Comparison of ENCODE assay signal across 14 mouse cellular contexts in the genomic region with DNA sequence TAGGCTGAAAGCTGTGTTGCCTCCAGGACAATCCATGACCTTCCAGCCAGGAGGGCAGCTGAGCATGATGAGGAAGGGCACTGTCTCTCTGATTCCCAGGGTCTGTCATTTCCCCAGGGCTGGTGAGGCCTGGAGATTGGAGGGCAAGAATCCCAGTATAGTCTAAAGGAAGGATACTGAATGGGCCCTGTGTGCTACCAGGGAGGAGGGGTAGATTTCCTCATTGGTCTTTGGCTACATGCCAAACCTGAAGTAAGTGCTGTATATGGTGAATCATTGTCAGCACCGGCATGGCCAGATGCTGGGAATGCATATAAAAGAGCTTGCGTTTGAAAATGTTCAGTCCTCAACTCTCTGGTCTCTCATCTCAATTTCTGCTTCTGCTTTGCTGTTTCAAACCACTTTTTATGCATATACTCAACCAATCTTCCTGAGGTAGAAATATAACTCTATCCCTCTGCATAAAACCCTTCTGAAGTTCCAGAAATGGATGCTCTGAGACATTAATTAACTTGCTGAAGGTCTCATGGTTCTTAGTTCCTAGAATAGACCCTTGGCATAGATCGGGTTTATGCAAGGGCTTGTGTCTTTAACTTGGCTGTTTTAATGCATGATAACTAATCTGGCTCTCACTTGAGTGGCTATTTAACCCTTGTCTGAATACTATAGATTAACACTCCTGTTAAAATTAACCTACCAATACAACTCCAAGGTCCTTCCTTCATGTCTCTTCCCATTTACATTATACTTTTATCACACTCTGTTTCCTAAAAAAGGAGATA.
DNase-seq lines count a peak whose midpoint lies in the region; ATAC-seq and TF ChIP-seq lines count a peak whose summit lies in the region.
"Had no signal": no experiment of that assay in that cellular context is flagged by ENCODE, and none has a peak within 500 bp of the region (broad histone marks: within the 10 kb centered on the region; RNA-seq: fewer than 3 reads in every experiment).

No protein-coding gene starts in this region.

- H3K4me3 ChIP-seq in forebrain, embryonic 12.5 days (replicated peaks), result no peak overlapping the region
- H3K4me3 ChIP-seq in forebrain, embryonic 10.5 days, result no peak overlapping the region
- no peak overlapping the region for H3K4me3 ChIP-seq in kidney, embryonic 16.5 days (ENCODE audit: low read length)
- H3K4me3 ChIP-seq in forebrain, postnatal 0 days (ENCODE audit: low read depth, low read length), result no peak overlapping the region
- H3K4me3 ChIP-seq: left cerebral cortex, adult 2 months had no signal

- no peak for TF ChIP-seq CTCF in forebrain, postnatal 0 days (IDR thresholded peaks at IDR 0.05; ENCODE audit: low read depth)

- 66% methylated on average over 3 of the region's 3 CpGs for WGBS in forebrain, embryonic 12.5 days
- 86% methylated on average over 3 of the region's 3 CpGs for WGBS in forebrain, embryonic 10.5 days
- 70% methylated on average over 3 of the region's 3 CpGs for WGBS in kidney, embryonic 16.5 days
- 40% methylated on average over 3 of the region's 3 CpGs for whole genome bisulfite sequencing in forebrain, postnatal 0 days

- no peak overlapping the region for H3K27ac ChIP-seq in forebrain, embryonic 12.5 days
- H3K27ac ChIP-seq in forebrain, embryonic 10.5 days, result no peak overlapping the region
- H3K27ac ChIP-seq in kidney, embryonic 16.5 days (ENCODE audit: low read length), result no peak overlapping the region
- no peak overlapping the region for H3K27ac ChIP-seq in forebrain, postnatal 0 days (ENCODE audit: low read depth, low read length)
- H3K27ac ChIP-seq: left cerebral cortex, adult 2 months; macrophage had no signal

- no peak overlapping the region for H3K9ac ChIP-seq in forebrain, embryonic 12.5 days
- H3K9ac ChIP-seq in kidney, embryonic 16.5 days (replicated peaks; ENCODE audit: low read length), result no peak overlapping the region
- no peak overlapping the region for H3K9ac ChIP-seq in forebrain, postnatal 0 days

- no peak overlapping the region for H3K4me2 ChIP-seq in forebrain, embryonic 12.5 days
- no peak overlapping the region for H3K4me2 ChIP-seq in kidney, embryonic 16.5 days (replicated peaks; ENCODE audit: low read depth, low read length)
- H3K4me2 ChIP-seq in forebrain, postnatal 0 days (ENCODE audit: low read depth), result no peak overlapping the region

- no peaks in the 10 kb centered on the region for H3K36me3 ChIP-seq in forebrain, embryonic 12.5 days (replicated peaks)
- no peaks in the 10 kb centered on the region for H3K36me3 ChIP-seq in forebrain, embryonic 10.5 days (replicated peaks)
- no peaks in the 10 kb centered on the region for H3K36me3 ChIP-seq in kidney, embryonic 16.5 days (ENCODE audit: insufficient read depth, low read length)
- no peaks in the 10 kb centered on the region for H3K36me3 ChIP-seq in forebrain, postnatal 0 days (ENCODE audit: insufficient read depth)
- H3K36me3 ChIP-seq: G1E had no signal

- H3K4me1 ChIP-seq in forebrain, embryonic 12.5 days, result no peaks in the 10 kb centered on the region
- H3K4me1 ChIP-seq in forebrain, embryonic 10.5 days, result no peaks in the 10 kb centered on the region
- no peaks in the 10 kb centered on the region for H3K4me1 ChIP-seq in kidney, embryonic 16.5 days (ENCODE audit: insufficient read depth, low read length)
- H3K4me1 ChIP-seq in forebrain, postnatal 0 days (ENCODE audit: insufficient read depth), result no peaks in the 10 kb centered on the region

- ATAC-seq in forebrain, embryonic 12.5 days (ENCODE audit: low FRiP score), result peak; percentile 76; the same call in 1 of the 2 replicates
- peak; percentile 81 for ATAC-seq in kidney, embryonic 16.5 days (ENCODE audit: low FRiP score, low TSS enrichment)
- ATAC-seq in forebrain, postnatal 0 days, result 0 out of 2 replicates have a peak, but pooled peaks have one; percentile 23

- H3K9me3 ChIP-seq in forebrain, embryonic 12.5 days, result no peaks in the 10 kb centered on the region
- no peaks in the 10 kb centered on the region for H3K9me3 ChIP-seq in forebrain, embryonic 10.5 days
- no peaks in the 10 kb centered on the region for H3K9me3 ChIP-seq in kidney, embryonic 16.5 days (ENCODE audit: low read length)
- H3K9me3 ChIP-seq in forebrain, postnatal 0 days (ENCODE audit: low read length), result no peaks in the 10 kb centered on the region
- H3K9me3 ChIP-seq: G1E had no signal

- DNase-seq in forebrain, embryonic 10.5 days (ENCODE audit: extremely low spot score, low spot score), result no peak
- DNase-seq in kidney, adult 11 months, result no peak
- peak; percentile 12 for DNase-seq in Muller cell, postnatal 12 days (ENCODE audit: inconsistent ontology term)
- peak; percentile 1 for DNase-seq in forebrain, postnatal 0 days
- no peak for DNase-seq in B cell, adult 2 months
- DNase-seq in layer of hippocampus, adult 11-12 months (ENCODE audit: low spot score), result no peak
- DNase-seq: cerebellum, adult 11-12 months; lung, adult 18-20 months; right cerebral cortex, adult 18-20 months had no signal

- no peaks in the 10 kb centered on the region for H3K27me3 ChIP-seq in forebrain, embryonic 12.5 days
- no peaks in the 10 kb centered on the region for H3K27me3 ChIP-seq in forebrain, embryonic 10.5 days (ENCODE audit: poor library complexity, severe bottlenecking)
- H3K27me3 ChIP-seq in kidney, embryonic 16.5 days (ENCODE audit: insufficient read depth, low read length), result no peaks in the 10 kb centered on the region
- H3K27me3 ChIP-seq in forebrain, postnatal 0 days (ENCODE audit: insufficient read depth, low read length), result no peaks in the 10 kb centered on the region

Comparison
In these comparisons a context has a peak if more than half of its experiments do, and no peak if none do; other contexts are left out.
1. DNase-seq: peak in Muller cell, postnatal 12 days (single experiment) and forebrain, postnatal 0 days (single experiment); none in forebrain, embryonic 10.5 days (single experiment), kidney, adult 11 months (single experiment), B cell, adult 2 months (0 of 2) and layer of hippocampus, adult 11-12 months (single experiment).
2. ATAC-seq: peak in every context shown above with its lines; median percentile 81 in kidney, embryonic 16.5 days; 76 in forebrain, embryonic 12.5 days; 23 in forebrain, postnatal 0 days.